Mouse (Mus musculus) adrenal gland, adult 8-10 months (tissue): Measurements from ENCODE around the gene Kat2b. TPM values are rescaled to one million over a fixed set of nuclear protein-coding genes. Genes with fewer than 3 reads are reported as not detected.
"Not testable (repeated sequence)": the region's sequence is repeated elsewhere in the genome, so short reads cannot be mapped to it uniquely, and the experiment has no call there.

ENCODE experiments used
- DNase-seq: peaks from one replicate; pipeline ENCODE4 v3.0.0; 2022
- total RNA-seq, 4 experiments: library from RNA; stranded (reverse); gene quantifications; 2 replicates each; pipeline ENCODE4 v1.2.4; 2022

The Kat2b gene
- 100 to 1,000 TPM in 1 of 4 experiments, 10 to 100 TPM in 3; 77.7 to 105 (median 82.5) TPM for total RNA-seq

GRCm38 (mm10) chr17:53566161-53566918, at the start of gene Kat2b:
Gene Kat2b (plus strand): TSS chr17:53566861.
- DNase-seq: peak; percentile 60

- DNase-seq: no peak
Measured at GRCm38 (mm10) chr17:53519364-53519763, 47.3 kb upstream of the Kat2b start.

GRCm38 (mm10) chr17:53520509-53520908, 46.2 kb upstream of the Kat2b start:
- DNase-seq: no peak

- DNase-seq: no peak
Measured at GRCm38 (mm10) chr17:53528034-53528433, 38.6 kb upstream of the Kat2b start.

- no peak for DNase-seq
Measured at GRCm38 (mm10) chr17:53531160-53531559, 35.5 kb upstream of the Kat2b start.

- no peak for DNase-seq
Measured at GRCm38 (mm10) chr17:53532425-53532824, 34.2 kb upstream of the Kat2b start.

GRCm38 (mm10) chr17:53539351-53539750, 27.3 kb upstream of the Kat2b start, which contains the start of gene Pp2d1:
Gene Pp2d1 (minus strand): TSS chr17:53539451.
- DNase-seq: not testable (repeated sequence)

- no peak for DNase-seq
Measured at GRCm38 (mm10) chr17:53542536-53542935, 24.1 kb upstream of the Kat2b start.

- no peak for DNase-seq
Measured at GRCm38 (mm10) chr17:53543591-53544324, 22.9 kb upstream of the Kat2b start.

GRCm38 (mm10) chr17:53551306-53552299, 15.1 kb upstream of the Kat2b start:
- no peak for DNase-seq

- DNase-seq: peak; percentile 55
Measured at GRCm38 (mm10) chr17:53554088-53554487, 12.6 kb upstream of the Kat2b start.

GRCm38 (mm10) chr17:53554813-53555212, 11.8 kb upstream of the Kat2b start:
- DNase-seq: no peak

GRCm38 (mm10) chr17:53557443-53557842, 9.2 kb upstream of the Kat2b start:
- DNase-seq: no peak

- DNase-seq: no peak
Measured at GRCm38 (mm10) chr17:53559646-53560045, 7.0 kb upstream of the Kat2b start.

GRCm38 (mm10) chr17:53561458-53562029, 5.1 kb upstream of the Kat2b start:
- no peak for DNase-seq

GRCm38 (mm10) chr17:53564837-53565236, 1.8 kb upstream of the Kat2b start:
- no peak for DNase-seq

GRCm38 (mm10) chr17:53566919-53567345, 271 bp downstream of the Kat2b start:
- peak; percentile 67 for DNase-seq

GRCm38 (mm10) chr17:53567346-53568101, 863 bp downstream of the Kat2b start:
- DNase-seq: no peak

GRCm38 (mm10) chr17:53568118-53568517, 1.5 kb downstream of the Kat2b start:
- peak; percentile 79 for DNase-seq

- no peak for DNase-seq
Measured at GRCm38 (mm10) chr17:53568734-53569386, 2.2 kb downstream of the Kat2b start.

GRCm38 (mm10) chr17:53569829-53570228, 3.2 kb downstream of the Kat2b start:
- DNase-seq: peak; percentile 81
